Mouse (Mus musculus): ENCODE data around the gene Sectm1b. TPM values are rescaled to one million over a fixed set of nuclear protein-coding genes. Genes with fewer than 3 reads are reported as not detected.
"Not testable (repeated sequence)": the region's sequence is repeated elsewhere in the genome, so short reads cannot be mapped to it uniquely, and the experiment has no call there.

Sectm1b gene
- not detected for total RNA-seq (2022)

- DNase-seq (ENCODE audit: low spot score in 2 of 2): no peak
Observed at GRCm38 (mm10) chr11:121063379-121063778, at the start of gene Sectm1b. TSS of gene Sectm1b (minus strand) at chr11:121063569.

GRCm38 (mm10) chr11:121112091-121112775, 48.9 kb upstream of the Sectm1b start:
- no peak for DNase-seq (ENCODE audit: low spot score in 2 of 2)

GRCm38 (mm10) chr11:121111601-121112000, 48.2 kb upstream of the Sectm1b start:
- DNase-seq (ENCODE audit: low spot score in 2 of 2): no peak

GRCm38 (mm10) chr11:121111051-121111450, 47.7 kb upstream of the Sectm1b start:
- DNase-seq (ENCODE audit: low spot score in 2 of 2): no peak

GRCm38 (mm10) chr11:121109986-121110385, 46.6 kb upstream of the Sectm1b start:
- no peak for DNase-seq (ENCODE audit: low spot score in 2 of 2)

GRCm38 (mm10) chr11:121108061-121108460, 44.7 kb upstream of the Sectm1b start:
- no peak for DNase-seq (ENCODE audit: low spot score in 2 of 2)

GRCm38 (mm10) chr11:121107242-121107641, 43.9 kb upstream of the Sectm1b start:
- DNase-seq (ENCODE audit: low spot score in 2 of 2): not testable (repeated sequence)

- DNase-seq (ENCODE audit: low spot score in 2 of 2): no peak
Observed at GRCm38 (mm10) chr11:121101124-121101805, 37.9 kb upstream of the Sectm1b start.

- DNase-seq (ENCODE audit: low spot score in 2 of 2): no peak
Observed at GRCm38 (mm10) chr11:121100692-121101091, 37.3 kb upstream of the Sectm1b start.

- DNase-seq (ENCODE audit: low spot score in 2 of 2): no peak
Observed at GRCm38 (mm10) chr11:121099762-121100161, 36.4 kb upstream of the Sectm1b start.

- no peak for DNase-seq (ENCODE audit: low spot score in 2 of 2)
Observed at GRCm38 (mm10) chr11:121092606-121093585, 29.5 kb upstream of the Sectm1b start.

GRCm38 (mm10) chr11:121090943-121091342, 27.6 kb upstream of the Sectm1b start:
- DNase-seq (ENCODE audit: low spot score in 2 of 2): no peak

GRCm38 (mm10) chr11:121089756-121090546, 26.6 kb upstream of the Sectm1b start:
- DNase-seq (ENCODE audit: low spot score in 2 of 2): no peak

- no peak for DNase-seq (ENCODE audit: low spot score in 2 of 2)
Observed at GRCm38 (mm10) chr11:121088997-121089396, 25.6 kb upstream of the Sectm1b start.

GRCm38 (mm10) chr11:121086296-121086695, 22.9 kb upstream of the Sectm1b start:
- DNase-seq (ENCODE audit: low spot score in 2 of 2): no peak

- DNase-seq (ENCODE audit: low spot score in 2 of 2): no peak
Observed at GRCm38 (mm10) chr11:121085181-121085580, 21.8 kb upstream of the Sectm1b start.

- DNase-seq (ENCODE audit: low spot score in 2 of 2): no peak
Observed at GRCm38 (mm10) chr11:121082857-121083500, 19.6 kb upstream of the Sectm1b start.

GRCm38 (mm10) chr11:121082250-121082649, 18.9 kb upstream of the Sectm1b start:
- no peak for DNase-seq (ENCODE audit: low spot score in 2 of 2)

- DNase-seq (ENCODE audit: low spot score in 2 of 2): no peak
Observed at GRCm38 (mm10) chr11:121081120-121081519, 17.8 kb upstream of the Sectm1b start, which contains the start of gene Sectm1a. TSS of gene Sectm1a (minus strand) at chr11:121081220.

- no peak for DNase-seq (ENCODE audit: low spot score in 2 of 2)
Observed at GRCm38 (mm10) chr11:121080330-121080729, 17.0 kb upstream of the Sectm1b start.
